Mouse (Mus musculus) left cerebral cortex, adult 18-20 months (tissue): ENCODE results near the gene Ikbip. TPM values are rescaled to one million over a fixed set of nuclear protein-coding genes. Genes with fewer than 3 reads are reported as not detected.

Source experiments
- total RNA-seq, 2 experiments: library from RNA; stranded (reverse); gene quantifications; 2 replicates each; pipeline ENCODE4 v1.2.3; 2021

Gene Ikbip
- total RNA-seq, 2 experiments from 2014 or later: 13.0 to 14.2 TPM

Other genes starting within 250 kb of the Ikbip start
- gene Apaf1, start 170 bp upstream of the Ikbip start, total RNA-seq: 10 to 100 TPM; 11.8 to 16.0 TPM
- gene Slc25a3, start 41.1 kb downstream of the Ikbip start, total RNA-seq: 100 to 1,000 TPM; 557 to 570 TPM
- gene Tmpo, start 98.4 kb downstream of the Ikbip start, total RNA-seq: 10 to 100 TPM; 44.1 to 49.8 TPM